Mouse (Mus musculus) erythroblast, embryonic 14.5 days (primary cell): ENCODE data around the gene Mcat.

Experiments
- GATA1 ChIP-seq: IDR thresholded peaks from 2 replicates; pipeline ENCODE4 v1.6.1; 2012; ENCODE audit warnings: low read length, inconsistent platforms, mixed read lengths
- TAL1 ChIP-seq: IDR thresholded peaks from 3 replicates; pipeline ENCODE4 v1.6.1; 2012; ENCODE audit warnings: low read length, inconsistent platforms, mixed read lengths

DNA sequence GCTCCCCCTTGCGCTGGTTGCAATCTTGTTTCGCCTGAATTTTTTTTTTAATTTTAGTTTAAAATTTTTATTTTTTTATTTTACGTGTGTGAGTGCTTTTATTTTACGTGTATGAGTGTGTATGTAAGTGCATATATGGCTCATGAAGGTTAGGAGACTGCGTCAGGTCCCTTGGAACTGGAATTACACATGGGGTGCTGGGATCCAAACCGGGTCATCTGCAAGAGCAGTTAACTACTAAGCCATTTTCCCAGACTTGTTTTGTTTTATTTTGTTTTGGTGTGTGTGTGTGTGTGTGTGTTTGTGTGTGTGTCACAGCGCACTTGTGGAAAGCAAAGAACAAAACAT is 31.8 kb upstream of the Mcat start:
- TF ChIP-seq GATA1 (no peak), TAL1 (no peak)
